Mouse (Mus musculus): ENCODE measurements at regions not wholly inside any gene's neighbourhood (a gene's known extent, or its start where the extent isn't known, plus 50 kb on each side); places are given as distances from the start of the nearest gene placed in this dataset.
A peak's percentile ranks its signal among the peaks of the same experiment; 100 is the strongest.
"Not testable (repeated sequence)": the region's sequence is repeated elsewhere in the genome, so short reads cannot be mapped to it uniquely, and the experiment has no call there.

- intact Hi-C loops (cut with DNase I); DNase-seq: not testable (repeated sequence)
Measured at GRCm38 (mm10) chr12:92891126-92891525, 1042.2 kb upstream of the Sel1l start.

DNA sequence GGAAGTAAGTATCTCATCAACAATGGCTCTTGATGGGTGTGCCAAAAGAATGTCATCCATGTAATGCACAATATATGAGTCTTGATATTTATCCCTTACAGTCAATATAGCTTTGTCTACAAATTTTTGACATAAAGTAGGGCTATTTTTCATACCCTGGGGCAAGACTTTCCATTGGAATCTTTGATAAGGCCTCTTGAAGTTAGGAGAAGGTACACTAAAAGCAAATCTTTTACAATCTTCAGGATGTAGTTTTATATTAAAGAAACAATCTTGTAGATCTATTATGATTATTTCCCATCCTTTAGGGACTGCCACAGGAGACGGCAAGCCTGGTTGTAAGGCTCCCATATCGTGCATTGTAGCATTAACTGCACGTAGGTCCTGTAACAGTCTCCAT is 1038.8 kb upstream of the Sel1l start:
- intact Hi-C loops (cut with DNase I): no loop called here
- no peak for DNase-seq

- DNase-seq; intact Hi-C loops (cut with DNase I): not testable (repeated sequence)
Measured at GRCm38 (mm10) chr12:92886394-92887075, 1037.6 kb upstream of the Sel1l start.

GRCm38 (mm10) chr12:92884014-92884413 is 1035.1 kb upstream of the Sel1l start:
- DNase-seq; intact Hi-C loops (cut with DNase I): not testable (repeated sequence)

DNA sequence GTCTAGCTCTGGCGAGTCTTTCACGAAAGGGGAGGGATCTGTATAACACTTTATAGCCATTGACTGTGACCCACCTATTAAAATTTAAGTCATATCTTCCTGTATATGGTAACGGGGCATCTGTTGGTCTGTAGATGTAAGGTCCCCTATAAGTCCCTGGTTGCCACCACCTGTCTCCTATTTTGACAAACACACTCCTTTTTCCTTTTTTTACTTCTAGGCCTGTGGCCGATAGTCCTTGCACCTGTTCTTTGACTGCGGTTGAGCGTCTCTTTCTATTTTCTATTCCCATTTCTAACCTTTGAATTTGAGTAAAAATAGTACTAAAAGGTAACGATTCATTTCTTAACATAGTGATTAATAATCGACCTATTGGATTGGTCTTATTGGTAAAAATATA is 1034.1 kb upstream of the Sel1l start:
- DNase-seq; intact Hi-C loops (cut with DNase I): not testable (repeated sequence)

GRCm38 (mm10) chr12:92882540-92882939 is 1033.6 kb upstream of the Sel1l start:
- DNase-seq; intact Hi-C loops (cut with DNase I): not testable (repeated sequence)

GRCm38 (mm10) chr12:92873602-92874001 is 1024.6 kb upstream of the Sel1l start:
- DNase-seq: no peak
- intact Hi-C loops (cut with DNase I): no loop called here

DNA sequence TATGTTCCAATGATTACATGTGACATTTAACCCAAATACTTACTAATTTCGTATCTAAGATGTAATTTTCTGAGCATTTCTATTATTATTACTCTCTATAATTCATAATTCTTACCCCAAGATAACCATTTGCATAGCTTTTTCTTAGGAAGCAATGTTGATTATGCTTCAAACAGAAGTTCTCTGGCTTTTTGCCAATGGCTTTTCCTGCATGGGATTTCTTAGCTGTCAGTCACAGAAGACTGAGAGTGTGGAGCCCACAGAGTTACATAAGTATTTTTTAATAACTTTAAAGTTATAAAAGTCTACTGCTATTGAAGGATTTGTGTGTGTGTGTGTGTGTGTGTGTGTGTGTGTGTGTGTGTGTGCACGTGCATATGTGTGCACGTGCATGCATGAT is 1020.4 kb upstream of the Sel1l start:
- no peak for DNase-seq
- intact Hi-C loops (cut with DNase I): no loop called here

DNA sequence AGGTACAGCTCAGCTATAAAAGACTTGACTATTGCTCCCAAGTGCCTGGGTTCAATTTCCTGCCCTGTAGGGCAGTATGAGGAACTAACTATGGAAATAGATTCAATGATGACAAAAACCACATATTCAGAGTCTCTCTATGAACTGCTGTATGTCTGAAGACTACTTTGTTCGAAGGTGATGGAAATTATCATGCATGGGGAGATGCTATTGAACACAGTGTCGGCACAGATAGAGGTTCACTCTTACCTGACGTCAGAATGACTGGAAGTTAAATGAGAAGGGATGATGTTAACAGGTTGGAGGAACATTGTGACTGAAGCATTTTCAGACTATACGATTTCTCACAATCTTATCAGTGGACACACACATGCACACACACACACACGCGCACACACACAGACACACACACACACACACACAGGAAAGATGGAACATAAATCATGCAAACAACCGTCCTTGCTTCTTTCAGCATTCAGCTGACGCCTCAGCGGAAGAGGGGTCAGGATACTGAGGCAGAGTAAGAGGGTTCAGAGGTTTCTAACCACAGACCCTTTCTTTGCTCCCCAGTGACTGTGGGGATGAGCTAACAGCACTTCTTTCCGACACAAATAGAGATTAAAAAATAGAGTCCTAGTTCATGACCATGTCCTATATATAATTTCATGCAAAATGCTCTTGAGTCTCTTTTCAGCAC is 974.3 kb upstream of the Sel1l start:
- intact Hi-C loops (cut with DNase I): no loop called here
- no peak for DNase-seq

DNA sequence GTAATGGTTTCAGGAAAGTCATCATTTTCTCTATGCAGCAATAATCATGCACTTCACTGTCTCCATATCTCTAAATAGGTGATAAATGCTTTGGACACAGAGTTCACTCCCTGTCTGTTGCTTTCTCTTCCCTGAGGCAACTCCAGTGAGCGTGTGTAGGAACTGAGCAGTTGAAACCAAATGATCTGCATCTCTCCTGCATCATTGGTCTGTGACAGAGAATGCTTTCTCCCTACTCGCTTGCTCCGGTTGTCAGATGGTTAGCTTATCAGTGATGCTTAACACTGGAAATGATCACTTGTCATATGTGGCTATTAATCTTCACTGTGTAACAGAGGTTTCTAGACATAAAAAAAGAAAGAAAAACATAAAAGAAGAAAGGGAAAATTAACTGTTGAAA is 969.7 kb upstream of the Sel1l start:
- DNase-seq: no peak
- intact Hi-C loops (cut with DNase I): no loop called here

- intact Hi-C loops (cut with DNase I): no loop called here
Measured at GRCm38 (mm10) chr12:92801121-92801520, 952.2 kb upstream of the Sel1l start.

GRCm38 (mm10) chr12:92783362-92783761 is 934.4 kb upstream of the Sel1l start:
- intact Hi-C loops (cut with DNase I): no loop called here
- DNase-seq: no peak

More at GRCm38 (mm10) chr12:92801121-92801520, 952.2 kb upstream of the Sel1l start:
- no peak for DNase-seq

DNA sequence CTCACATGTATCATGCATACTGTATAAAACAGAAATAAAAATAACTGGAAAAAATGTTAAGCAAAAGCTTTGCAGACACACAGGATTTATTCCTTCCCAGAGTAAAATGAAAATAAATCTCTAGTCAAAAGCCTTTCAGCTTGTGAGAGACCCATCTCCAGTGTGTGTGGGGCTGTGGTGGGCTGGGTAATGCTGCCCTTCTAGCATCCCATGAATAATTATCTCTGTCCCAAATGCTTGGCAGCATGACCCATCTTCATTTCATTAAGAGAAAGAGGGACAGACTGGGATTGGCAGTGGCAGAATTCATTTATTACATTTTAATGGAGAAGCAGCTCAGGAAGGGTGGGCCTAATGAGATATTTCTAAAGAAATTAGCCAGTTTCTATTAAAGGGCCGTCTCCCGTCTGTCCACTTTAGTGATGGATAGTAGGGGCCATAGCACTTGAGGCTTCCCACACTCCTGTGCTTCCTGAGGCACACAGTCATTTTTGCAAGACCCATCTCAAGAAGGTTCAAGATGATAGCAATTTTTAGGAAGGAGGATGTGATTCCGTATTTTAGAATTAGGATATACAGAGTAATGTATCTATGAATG is 930.8 kb upstream of the Sel1l start:
- DNase-seq: no peak
- intact Hi-C loops (cut with DNase I): no loop called here

- DNase-seq: peak in 1 of 2 experiments; percentile 1
- intact Hi-C loops (cut with DNase I): no loop called here
Measured at GRCm38 (mm10) chr12:92775668-92776067, 926.7 kb upstream of the Sel1l start.

DNA sequence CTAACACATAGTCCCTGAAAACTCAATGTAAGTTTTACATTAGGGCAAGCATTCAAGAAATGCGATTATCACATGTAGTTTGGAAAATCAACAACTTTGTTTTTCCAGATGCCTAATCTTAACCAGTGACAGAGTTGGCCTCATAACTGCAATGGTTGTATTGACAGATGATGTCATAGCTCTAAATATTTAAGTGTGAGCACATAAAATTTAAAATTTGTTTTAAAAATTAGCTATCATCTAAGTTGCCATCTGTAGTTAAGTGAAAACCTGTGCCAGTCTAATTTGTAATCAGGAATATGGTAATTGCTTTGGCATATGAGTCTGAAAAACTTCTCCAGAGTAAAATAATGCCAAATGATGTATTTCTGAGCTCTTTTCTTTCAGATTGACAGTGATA is 899.6 kb upstream of the Sel1l start:
- no peak for DNase-seq
- intact Hi-C loops (cut with DNase I): no loop called here

- intact Hi-C loops (cut with DNase I): no loop called here
- DNase-seq: no peak
Measured at GRCm38 (mm10) chr12:92740818-92741217, 891.9 kb upstream of the Sel1l start.

GRCm38 (mm10) chr12:92739196-92739595 is 890.2 kb upstream of the Sel1l start:
- intact Hi-C loops (cut with DNase I): no loop called here
- DNase-seq: no peak

DNA sequence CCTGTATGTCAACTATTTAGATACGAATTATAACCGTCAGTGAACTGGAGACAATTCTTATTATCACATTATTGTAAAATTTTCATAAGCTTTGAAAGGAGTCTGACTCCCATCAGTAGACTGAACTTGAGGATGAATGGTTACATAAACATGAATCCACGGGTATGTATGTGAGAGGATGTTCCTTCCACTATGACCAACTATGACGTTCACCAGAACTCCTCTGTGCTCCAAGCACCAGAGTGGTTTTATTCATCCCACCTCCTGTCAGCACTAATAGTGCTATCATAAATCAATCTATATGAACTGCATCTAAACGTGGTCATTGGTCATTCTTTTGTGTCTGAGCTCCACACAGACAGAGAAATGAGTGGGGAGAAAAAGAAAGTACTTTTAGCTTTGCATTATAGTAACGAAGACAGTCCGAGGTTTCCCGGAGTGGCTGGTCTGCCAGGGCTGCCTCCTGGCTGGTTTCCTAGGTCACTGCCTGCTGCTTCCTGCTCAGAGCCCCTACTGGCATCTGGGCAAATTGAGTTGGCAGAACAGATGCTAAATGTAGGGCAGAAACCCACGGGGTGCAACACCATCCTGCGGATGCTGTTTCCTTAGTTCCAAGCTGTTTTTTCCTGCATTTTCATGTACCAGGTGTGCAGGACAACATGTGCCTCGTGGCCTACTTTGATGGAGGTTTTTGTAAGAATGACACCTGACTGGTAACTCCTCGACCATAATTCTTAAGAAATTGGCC is 888.8 kb upstream of the Sel1l start:
- intact Hi-C loops (cut with DNase I): no loop called here
- DNase-seq: no peak

GRCm38 (mm10) chr12:92723022-92723421 is 874.1 kb upstream of the Sel1l start:
- intact Hi-C loops (cut with DNase I): no loop called here
- no peak for DNase-seq

- no peak for DNase-seq
- intact Hi-C loops (cut with DNase I): no loop called here
Measured at GRCm38 (mm10) chr12:92713415-92713814, 864.5 kb upstream of the Sel1l start.

GRCm38 (mm10) chr12:92708466-92708865 is 859.5 kb upstream of the Sel1l start:
- DNase-seq: no peak
- intact Hi-C loops (cut with DNase I): no loop called here

Measured in heart, postnatal 14 days (tissue).